Mouse (Mus musculus) cerebellum, postnatal 4 days (tissue): ENCODE measurements around the gene Itm2b.

Experiments used
- DNase-seq, 2 experiments: peaks; one replicate each; pipeline ENCODE4 v3.0.0; 2022; ENCODE audit warnings: low spot score in 2 of 2, mixed read lengths in 1 of 2

Itm2b gene

DNA sequence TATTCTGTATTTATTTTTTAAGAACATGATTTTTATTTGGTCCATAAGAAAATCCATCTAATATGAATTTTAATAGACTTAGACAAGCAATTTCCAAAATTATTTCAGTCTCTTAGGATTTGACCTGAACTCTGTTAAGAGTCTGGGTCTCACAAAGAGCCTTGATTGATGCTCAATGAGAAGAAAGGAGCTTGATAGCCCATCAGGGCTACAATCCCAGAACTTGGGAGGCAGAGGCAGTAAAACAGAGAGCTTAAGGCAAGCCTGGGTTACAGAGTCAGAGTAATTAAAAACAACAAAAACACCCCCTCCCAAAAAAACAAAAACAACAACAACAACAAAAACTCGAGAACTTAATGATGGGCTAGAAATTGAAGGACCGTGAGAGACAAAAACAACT is 61.1 kb downstream of the Itm2b start:
- no peak for DNase-seq

DNA sequence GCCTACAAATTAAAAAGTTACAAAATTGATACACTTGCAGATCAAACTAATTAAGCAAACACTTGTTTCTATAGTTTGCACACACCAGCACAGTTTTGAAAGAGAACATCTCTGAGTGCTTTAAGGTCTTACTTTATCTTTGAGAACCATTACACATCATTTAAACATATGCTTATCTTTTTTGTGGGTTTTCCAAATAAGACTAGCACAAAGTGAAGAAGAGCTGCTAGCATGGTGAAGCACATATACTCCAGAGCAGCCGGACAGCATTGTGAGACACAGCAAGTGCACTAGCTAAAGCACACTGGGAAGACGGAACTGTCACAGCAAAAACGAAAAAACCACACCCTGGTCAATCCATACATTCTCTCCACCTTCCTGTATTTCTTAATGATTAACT is 62.9 kb downstream of the Itm2b start:
- no peak for DNase-seq

DNA sequence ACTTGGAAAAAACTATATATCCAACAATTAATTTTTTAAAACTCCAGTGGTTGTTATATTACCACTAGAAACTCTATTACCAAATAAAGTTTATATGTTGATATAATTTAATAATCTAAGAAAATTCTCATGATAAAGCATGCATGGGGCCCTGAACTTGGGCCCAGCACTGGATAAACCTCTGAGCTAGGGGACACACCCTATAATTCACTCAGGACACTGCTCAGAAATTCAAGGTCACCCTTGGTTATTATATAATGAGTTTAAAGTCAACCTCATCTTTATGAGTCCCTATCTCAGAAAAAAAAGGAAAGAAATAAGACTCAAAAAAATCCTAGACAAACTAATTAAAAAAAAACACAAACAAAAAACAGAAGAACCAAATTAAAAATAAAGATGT is 68.2 kb downstream of the Itm2b start:
- DNase-seq: no peak

DNA sequence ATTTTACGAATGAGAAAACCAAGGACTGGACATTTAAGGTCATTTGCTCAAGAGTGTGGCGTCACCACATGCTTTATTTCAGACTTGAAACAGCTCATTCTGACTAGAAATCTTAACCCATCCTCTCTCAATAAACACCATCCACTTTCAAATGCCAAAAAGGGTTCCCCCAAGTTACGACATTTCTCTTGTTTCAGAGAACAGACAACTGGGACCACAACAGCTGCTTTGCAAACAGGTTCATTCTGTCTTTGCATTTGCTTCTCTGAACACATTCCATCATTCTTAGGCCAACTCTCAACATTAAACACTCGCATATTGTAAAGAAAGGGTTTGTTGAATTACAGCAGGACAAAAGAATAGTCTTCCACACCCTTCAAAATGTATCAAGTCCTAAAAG is 71.2 kb downstream of the Itm2b start:
- no peak for DNase-seq

DNA sequence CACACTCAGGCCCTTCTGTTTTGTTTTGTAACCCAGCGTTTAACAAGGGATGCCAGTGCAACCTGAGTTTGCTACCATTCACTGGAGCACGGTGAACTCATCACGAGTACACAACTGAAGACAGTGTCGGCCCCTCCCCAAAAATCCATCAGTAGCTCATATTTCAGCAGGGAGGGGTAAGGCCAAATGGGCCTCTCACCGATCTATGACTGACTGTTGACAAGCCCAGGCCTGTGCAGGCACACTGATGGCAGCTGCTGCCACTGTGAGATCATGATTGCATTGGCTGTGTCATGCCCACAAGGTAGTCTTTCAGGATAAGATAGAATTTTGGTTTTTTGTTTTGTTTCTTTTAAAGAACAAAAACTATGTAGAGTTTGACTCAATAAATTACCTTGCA is 71.7 kb downstream of the Itm2b start:
- no peak for DNase-seq

DNA sequence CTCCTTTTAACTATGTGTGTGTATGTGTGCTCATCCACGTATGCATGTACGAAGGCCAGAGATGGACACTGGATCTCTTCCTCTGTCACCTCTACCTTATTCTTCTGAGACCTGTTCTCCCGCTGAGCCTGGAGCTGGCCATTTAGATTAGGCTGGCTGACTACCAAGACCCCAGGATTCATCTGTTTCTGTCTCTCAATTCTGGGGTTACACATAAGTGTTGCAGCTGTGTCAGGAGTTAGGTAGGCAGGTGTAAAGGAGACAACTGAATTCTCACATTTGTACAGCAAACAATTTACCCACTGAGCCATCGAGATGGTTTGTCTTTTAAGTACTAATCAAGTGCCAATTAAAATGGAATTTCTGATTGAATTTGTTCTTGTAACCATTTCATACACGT is 72.2 kb downstream of the Itm2b start:
- DNase-seq: no peak
